Mouse (Mus musculus) CD4-positive naive resting alpha-beta T cell, adult 57 days (primary cell): ENCODE data around the gene Vmn1r64. TPM values are rescaled to one million over a fixed set of nuclear protein-coding genes. Genes with fewer than 3 reads are reported as not detected.

Source experiments
- total RNA-seq: library from RNA; stranded (reverse); gene quantifications from one replicate; pipeline ENCODE4 v1.2.4, GENCODE M21; 2023

The Vmn1r64 gene
- not detected for total RNA-seq

GRCm38 (mm10) chr7:5884442-5884841, at the start of gene Vmn1r64:
Gene Vmn1r64 (minus strand): TSS chr7:5884542.

Other genes starting within 250 kb of the Vmn1r64 start
- gene Vmn1r62, start 210.9 kb downstream of the Vmn1r64 start, total RNA-seq, result not detected
- not detected for gene Vmn1r63, start 79.1 kb downstream of the Vmn1r64 start, total RNA-seq
- gene Vmn1r65, start 126.5 kb upstream of the Vmn1r64 start, total RNA-seq, result not detected
- gene Nlrp4c, start 160.6 kb upstream of the Vmn1r64 start, total RNA-seq, result not detected